Mouse (Mus musculus) stomach, postnatal 0 days (tissue): ENCODE data around the gene Slc39a1.
"Not testable (repeated sequence)": the region's sequence is repeated elsewhere in the genome, so short reads cannot be mapped to it uniquely, and the experiment has no call there.

Experiments used
- CTCF ChIP-seq: IDR thresholded peaks from 2 replicates; pipeline ENCODE4 v1.5.1; 2016; ENCODE audit warnings: antibody characterized with exemption, low read depth, mild to moderate bottlenecking, moderate library complexity
- EP300 ChIP-seq: optimal IDR thresholded peaks from 2 replicates; pipeline ENCODE3; 2016; ENCODE audit warnings: antibody characterized with exemption

DNA sequence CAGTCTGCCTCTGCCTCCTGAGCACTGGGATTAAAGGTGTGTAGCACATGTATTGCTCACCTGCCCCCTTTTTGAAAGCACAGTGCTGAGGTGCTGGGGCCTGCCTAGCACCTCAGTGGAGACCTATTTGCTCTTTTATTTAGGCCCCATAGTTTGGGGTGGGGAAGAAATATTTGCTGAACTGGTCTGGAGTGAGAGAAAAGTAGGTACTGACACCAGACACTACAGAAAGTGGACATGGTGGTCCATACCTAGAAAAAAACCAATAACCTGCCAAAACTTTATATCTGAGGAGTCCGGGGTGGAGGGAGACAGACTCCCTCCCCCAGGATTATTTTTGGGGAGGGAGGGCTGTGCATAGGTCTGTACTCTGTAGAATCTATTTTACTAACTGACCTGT, 5.2 kb downstream of the Slc39a1 start:
- not testable (repeated sequence) for TF ChIP-seq EP300, CTCF
